Mouse (Mus musculus) cortical plate, adult 2 months (tissue): Measurements from ENCODE around the gene Adnp. TPM values are rescaled to one million over a fixed set of nuclear protein-coding genes. Genes with fewer than 3 reads are reported as not detected.

ENCODE experiments used
- H3K27ac ChIP-seq: fragments of 200-500 bp; 2 replicates; pipeline ENCODE4 v1.5.1; 2012; ENCODE audit warnings: low read length, control low read depth, inconsistent platforms; ENCODE audit not compliant: insufficient read depth
- H3K4me1 ChIP-seq: fragments of 200-500 bp; 2 replicates; pipeline ENCODE4 v1.6.1; 2011; ENCODE audit warnings: low read length; ENCODE audit not compliant: control insufficient read depth, insufficient read depth
- H3K4me3 ChIP-seq: fragments of 200-500 bp; 2 replicates; pipeline ENCODE4 v1.5.1; 2011; ENCODE audit warnings: mild to moderate bottlenecking, low read length, control low read depth; ENCODE audit not compliant: insufficient read depth
- CTCF ChIP-seq: fragments of 200-500 bp; IDR thresholded peaks from 2 replicates; pipeline ENCODE4 v1.5.1; 2011; ENCODE audit warnings: mild to moderate bottlenecking, control low read depth, low read length; ENCODE audit not compliant: insufficient read depth; ENCODE audit errors: extremely low read depth
- POLR2A ChIP-seq: fragments of 200-500 bp; IDR thresholded peaks from 2 replicates; pipeline ENCODE4 v1.6.1; 2011; ENCODE audit warnings: mild to moderate bottlenecking, low read length, control low read depth; ENCODE audit not compliant: insufficient read depth; ENCODE audit errors: extremely low read depth
- polyA plus RNA-seq: library from polyadenylated mRNA; depleted of rRNA; stranded (reverse); fragments of >200 nt; gene quantifications from 2 replicates; pipeline ENCODE4 v1.2.3, GENCODE M21; 2012

Adnp gene
- polyA plus RNA-seq, 1 experiment: 34.5 TPM

DNA sequence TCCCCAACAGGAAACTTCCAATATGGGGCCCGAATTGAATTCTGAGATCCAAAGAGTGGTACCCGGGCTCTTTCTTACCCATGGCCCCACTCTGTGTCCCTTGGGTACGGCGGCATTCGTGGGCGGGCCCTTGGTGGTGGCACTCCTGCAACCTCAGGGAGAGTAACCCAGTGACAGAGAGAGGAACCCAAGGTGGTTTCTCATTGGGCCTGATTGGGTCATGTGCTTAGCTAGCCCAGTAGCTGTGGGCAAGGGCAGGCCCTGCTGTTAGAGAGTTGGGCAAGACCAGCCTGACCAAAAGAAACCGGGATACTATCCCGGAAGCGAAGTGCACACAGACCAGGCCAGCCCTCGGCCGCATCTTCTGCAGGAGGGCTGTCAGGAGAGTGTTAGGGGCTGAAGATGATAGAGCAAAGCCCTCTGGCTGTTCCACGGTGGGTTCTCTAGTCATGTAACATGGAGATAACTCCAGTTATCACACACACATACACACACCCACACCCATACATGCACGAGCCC, 36.7 kb downstream of the Adnp start:
- Histone ChIP-seq H3K4me1 (no peaks in the 10 kb centered on the region), H3K4me3 (no peak overlapping the region), H3K27ac (no peak overlapping the region)
- TF ChIP-seq POLR2A: no peak
- no peak for TF ChIP-seq CTCF

- Histone ChIP-seq H3K4me1 (no peaks in the 10 kb centered on the region), H3K27ac (no peak overlapping the region), H3K4me3 (no peak overlapping the region)
- TF ChIP-seq POLR2A: no peak
- TF ChIP-seq CTCF: no peak
Observed at GRCm38 (mm10) chr2:168169800-168170113, 37.2 kb downstream of the Adnp start.

DNA sequence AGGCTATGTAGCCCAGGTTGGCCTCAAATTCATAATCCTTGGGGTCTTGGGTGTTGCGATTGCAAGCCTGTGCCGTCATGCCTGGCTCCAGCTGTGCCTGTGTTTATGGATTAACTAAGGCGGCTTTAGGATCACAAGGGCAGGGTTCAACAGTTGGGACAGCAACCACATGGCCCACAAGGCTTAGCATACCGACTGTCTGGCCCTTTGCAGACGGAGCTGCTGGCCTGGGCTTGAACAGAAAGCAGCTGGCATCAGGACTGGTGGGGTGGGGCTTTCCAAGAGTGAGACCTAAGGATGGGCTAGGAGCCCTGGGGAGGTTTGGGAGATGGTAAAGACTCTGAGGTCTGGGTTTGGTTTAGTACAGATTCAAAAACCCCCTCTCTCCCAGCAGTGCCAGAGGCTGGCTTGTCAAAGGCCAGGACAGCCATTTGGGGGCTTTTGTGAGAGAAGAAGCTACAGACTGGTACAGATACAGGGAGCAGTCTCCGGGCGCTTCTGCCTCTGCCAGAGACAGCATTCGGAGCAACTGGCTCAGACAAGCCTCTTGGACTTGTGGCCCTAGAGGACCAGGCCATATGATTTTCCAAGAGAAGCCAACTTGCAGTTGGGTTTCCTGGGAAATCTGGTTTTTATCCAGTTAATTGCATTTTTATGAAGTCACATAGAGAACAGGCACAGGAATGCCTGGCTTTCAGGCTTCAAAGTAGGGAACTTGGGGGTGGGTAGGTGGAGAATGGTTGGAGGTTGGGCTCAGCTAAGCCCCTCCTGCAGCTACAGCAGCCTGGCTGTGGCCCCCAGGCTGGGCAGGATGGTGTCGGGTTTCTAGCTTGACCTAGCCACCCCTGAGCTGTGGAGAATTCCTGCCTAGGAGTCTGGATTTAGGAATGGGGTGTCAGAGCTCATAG, 37.8 kb downstream of the Adnp start:
- TF ChIP-seq CTCF (no peak), POLR2A (no peak)
- H3K27ac ChIP-seq: no peak overlapping the region
- H3K4me1 ChIP-seq: no peaks in the 10 kb centered on the region
- no peak overlapping the region for H3K4me3 ChIP-seq

GRCm38 (mm10) chr2:168167781-168168180, 39.1 kb downstream of the Adnp start:
- Histone ChIP-seq H3K4me3 (no peak overlapping the region), H3K27ac (no peak overlapping the region), H3K4me1 (no peaks in the 10 kb centered on the region)
- TF ChIP-seq POLR2A (no peak), CTCF (no peak)

- H3K27ac ChIP-seq: no peak overlapping the region
- no peaks in the 10 kb centered on the region for H3K4me1 ChIP-seq
- H3K4me3 ChIP-seq: no peak overlapping the region
- TF ChIP-seq CTCF (no peak), POLR2A (no peak)
Observed at GRCm38 (mm10) chr2:168166750-168167460, 40.0 kb downstream of the Adnp start.

DNA sequence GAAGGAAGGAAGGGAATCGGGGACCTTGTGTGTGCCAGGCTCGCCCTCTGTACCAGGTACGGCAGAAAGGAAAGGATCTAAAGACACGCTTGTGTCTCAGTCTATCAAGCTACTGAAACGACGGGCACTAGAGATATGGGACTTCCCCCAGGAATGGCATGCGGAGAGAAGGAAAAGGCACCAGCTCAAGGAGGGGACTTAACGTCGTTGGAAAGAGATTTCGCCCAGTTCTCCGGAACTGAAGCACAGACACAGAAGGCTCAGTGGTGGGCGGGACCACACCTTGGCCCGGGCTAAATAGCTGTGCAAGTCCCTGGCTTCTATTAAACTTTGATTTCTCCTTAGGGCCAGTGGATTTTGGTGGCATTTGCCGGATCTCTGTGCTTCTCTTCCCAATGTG, 44.9 kb downstream of the Adnp start:
- Histone ChIP-seq H3K4me3 (no peak overlapping the region), H3K27ac (no peak overlapping the region), H3K4me1 (peaks cover 2% of the 10 kb centered on the region; the same call in 1 of the 2 replicates)
- TF ChIP-seq CTCF (no peak), POLR2A (no peak)

- H3K4me3 ChIP-seq: peak overlapping the region; percentile 13; the same call in 1 of the 2 replicates
- TF ChIP-seq CTCF (no peak), POLR2A (no peak)
- peaks cover 2% of the 10 kb centered on the region; the same call in 1 of the 2 replicates for H3K4me1 ChIP-seq
- no peak overlapping the region for H3K27ac ChIP-seq
Observed at GRCm38 (mm10) chr2:168161514-168161971, 45.4 kb downstream of the Adnp start.

GRCm38 (mm10) chr2:168160370-168160930, 46.5 kb downstream of the Adnp start:
- no peak overlapping the region for H3K27ac ChIP-seq
- TF ChIP-seq CTCF: no peak
- no peak for TF ChIP-seq POLR2A
- no peak overlapping the region for H3K4me3 ChIP-seq
- H3K4me1 ChIP-seq: peaks cover 2% of the 10 kb centered on the region; the same call in 1 of the 2 replicates
